In genomic region chr15:31176566-31176965, GRCm38 (mm10) we compare ENCODE assay signal across 13 mouse cellular contexts. TPM values are rescaled to one million over a fixed set of nuclear protein-coding genes. Genes with fewer than 3 reads are reported as not detected.
DNase-seq lines count a peak whose midpoint lies in the region; ATAC-seq and TF ChIP-seq lines count a peak whose summit lies in the region.
"Had no signal": no experiment of that assay in that cellular context is flagged by ENCODE, and none has a peak within 500 bp of the region (broad histone marks: within the 10 kb centered on the region; RNA-seq: fewer than 3 reads in every experiment).

No protein-coding gene starts in this region.

- ATAC-seq in stomach, embryonic 16.5 days (ENCODE audit: insufficient read depth, low FRiP score) = no peak
- ATAC-seq in stomach, postnatal 0 days (ENCODE audit: low FRiP score, low TSS enrichment) = no peak
- 0 out of 2 replicates have a peak, but pooled peaks have one; percentile 31 for ATAC-seq in limb, embryonic 11.5 days (ENCODE audit: insufficient number of reproducible peaks, low FRiP score, low TSS enrichment, low read depth)
- ATAC-seq in erythroblast, adult 5-6 weeks (replicated peaks; ENCODE audit: low FRiP score, poor library complexity, severe bottlenecking) = no peak

- H3K4me2 ChIP-seq in stomach, embryonic 16.5 days (ENCODE audit: low read depth, low read length) = no peak overlapping the region
- no peak overlapping the region for H3K4me2 ChIP-seq in stomach, postnatal 0 days (replicated peaks; ENCODE audit: low read depth)
- 0 out of 2 replicates have a peak overlapping the region, but pooled peaks have one; percentile 10 for H3K4me2 ChIP-seq in limb, embryonic 11.5 days (ENCODE audit: low read depth, severe bottlenecking)
- H3K4me2 ChIP-seq: heart, embryonic 11.5 days; liver, embryonic 13.5 days; stomach, embryonic 15.5 days had no signal

- TF ChIP-seq EP300 in stomach, postnatal 0 days (optimal IDR thresholded peaks at IDR 0.05) = no peak

- H3K9me3 ChIP-seq in stomach, embryonic 16.5 days (replicated peaks; ENCODE audit: control insufficient read depth, low read length) = no peaks in the 10 kb centered on the region
- H3K9me3 ChIP-seq in stomach, postnatal 0 days (ENCODE audit: control insufficient read depth, low read length) = no peaks in the 10 kb centered on the region
- no peaks in the 10 kb centered on the region for H3K9me3 ChIP-seq in limb, embryonic 11.5 days (ENCODE audit: control insufficient read depth, low read length)
- H3K9me3 ChIP-seq: liver, embryonic 13.5 days; stomach, embryonic 15.5 days had no signal

- H3K4me3 ChIP-seq in stomach, embryonic 16.5 days (replicated peaks; ENCODE audit: low read length) = 0 out of 2 replicates have a peak overlapping the region, but pooled peaks have one; percentile 2
- no peak overlapping the region for H3K4me3 ChIP-seq in stomach, postnatal 0 days (ENCODE audit: low read depth, low read length)
- H3K4me3 ChIP-seq in limb, embryonic 11.5 days (ENCODE audit: low read depth, low read length) = no peak overlapping the region
- H3K4me3 ChIP-seq: gastrocnemius, adult 2 months; liver, embryonic 13.5 days; stomach, embryonic 15.5 days had no signal

- no peaks in the 10 kb centered on the region for H3K36me3 ChIP-seq in stomach, embryonic 16.5 days (ENCODE audit: control insufficient read depth, insufficient read depth, low read length)
- H3K36me3 ChIP-seq in stomach, postnatal 0 days (ENCODE audit: control insufficient read depth, insufficient read depth, low read length) = no peaks in the 10 kb centered on the region
- H3K36me3 ChIP-seq in limb, embryonic 11.5 days (ENCODE audit: control insufficient read depth, insufficient read depth, low read length) = no peaks in the 10 kb centered on the region
- H3K36me3 ChIP-seq: liver, embryonic 13.5 days; stomach, embryonic 15.5 days had no signal

- DNase-seq in heart, adult 11 months = peak; percentile 60
- DNase-seq in heart, postnatal 10 days = no peak
- no peak for DNase-seq in stomach, postnatal 0 days (ENCODE audit: low spot score)
- DNase-seq in limb, embryonic 11.5 days (ENCODE audit: low spot score) = peak; percentile 55
- DNase-seq in testis, postnatal 14 days (ENCODE audit: low spot score) = no peak
- DNase-seq in cerebellum, postnatal 14 days = no peak
- DNase-seq: gastrocnemius, adult 2 months; liver, embryonic 13.5 days; lung, postnatal 14 days had no signal

- H3K9ac ChIP-seq in stomach, embryonic 16.5 days (ENCODE audit: low read length) = no peak overlapping the region
- no peak overlapping the region for H3K9ac ChIP-seq in stomach, postnatal 0 days (ENCODE audit: low read length)
- H3K9ac ChIP-seq in limb, embryonic 11.5 days (ENCODE audit: low read length) = no peak overlapping the region
- H3K9ac ChIP-seq: liver, embryonic 13.5 days; stomach, embryonic 15.5 days had no signal

- H3K27ac ChIP-seq in stomach, embryonic 16.5 days (ENCODE audit: low read length) = no peak overlapping the region
- no peak overlapping the region for H3K27ac ChIP-seq in stomach, postnatal 0 days (replicated peaks)
- H3K27ac ChIP-seq in limb, embryonic 11.5 days (replicated peaks; ENCODE audit: low read depth, low read length) = no peak overlapping the region
- H3K27ac ChIP-seq: gastrocnemius, adult 2 months; liver, embryonic 13.5 days; stomach, embryonic 15.5 days had no signal

- TF ChIP-seq CTCF in stomach, postnatal 0 days (IDR thresholded peaks at IDR 0.05; ENCODE audit: low read depth) = no peak

- H3K27me3 ChIP-seq in stomach, embryonic 16.5 days (ENCODE audit: control insufficient read depth, insufficient read depth, low read length) = no peaks in the 10 kb centered on the region
- H3K27me3 ChIP-seq in stomach, postnatal 0 days (ENCODE audit: control insufficient read depth, insufficient read depth, low read length) = no peaks in the 10 kb centered on the region
- H3K27me3 ChIP-seq in limb, embryonic 11.5 days (ENCODE audit: control insufficient read depth, insufficient read depth, low read length) = no peaks in the 10 kb centered on the region
- H3K27me3 ChIP-seq: liver, embryonic 13.5 days; stomach, embryonic 15.5 days had no signal

- H3K4me1 ChIP-seq in stomach, embryonic 16.5 days (ENCODE audit: control insufficient read depth, insufficient read depth, low read length) = no peaks in the 10 kb centered on the region
- no peaks in the 10 kb centered on the region for H3K4me1 ChIP-seq in stomach, postnatal 0 days (replicated peaks; ENCODE audit: control insufficient read depth, insufficient read depth)
- no peaks in the 10 kb centered on the region for H3K4me1 ChIP-seq in limb, embryonic 11.5 days (ENCODE audit: control insufficient read depth, insufficient read depth, low read length)
- H3K4me1 ChIP-seq: liver, embryonic 13.5 days; stomach, embryonic 15.5 days had no signal

- intact Hi-C loops in heart, postnatal 10 days (cut with DNase I) = no loop called here

- WGBS in stomach, embryonic 16.5 days = 41% methylated on average over 8 of the region's 8 CpGs
- WGBS in stomach, postnatal 0 days = 36% methylated on average over 8 of the region's 8 CpGs
- 30% methylated on average over 8 of the region's 8 CpGs for WGBS in limb, embryonic 11.5 days

RNA-seq across cellular contexts. Expression of gene Dap, which starts 47.5 kb away (rescaled TPM):
- 10 to 100 TPM; 36.2 to 41.3 TPM for total RNA-seq in heart, postnatal 10 days (2021)
- 110 and 114 TPM in 2 replicates for polyA plus RNA-seq in stomach, embryonic 16.5 days (2015; fragmentation: Nextera tagmentation; extraction: Ambion mirVana)
- polyA plus RNA-seq in stomach, postnatal 0 days (2015; fragmentation: Nextera tagmentation; extraction: Ambion mirVana) = 114 and 120 TPM in 2 replicates
- polyA plus RNA-seq in limb, embryonic 11.5 days (2014; fragmentation: Nextera tagmentation; extraction: Ambion mirVana) = 66.3 and 67.2 TPM in 2 replicates
- 24.0 and 34.2 TPM in 2 replicates for total RNA-seq in erythroblast, adult 5-6 weeks (2015; ENCODE audit: low replicate concordance)
- 11.8 and 15.6 TPM in 2 replicates for total RNA-seq in erythroblast, adult 5-6 weeks (2017; ENCODE audit: low replicate concordance)

Comparison
In these comparisons a context has a peak if more than half of its experiments do, and no peak if none do; other contexts are left out.
1. DNase-seq: peak in heart, adult 11 months (single experiment) and limb, embryonic 11.5 days (single experiment); none in heart, postnatal 10 days (0 of 2), stomach, postnatal 0 days (single experiment), testis, postnatal 14 days (single experiment) and cerebellum, postnatal 14 days (0 of 2).